Mouse (Mus musculus): ENCODE measurements around the gene Gm7879. TPM values are rescaled to one million over a fixed set of nuclear protein-coding genes. Genes with fewer than 3 reads are reported as not detected.

Gene Gm7879
- polyA plus RNA-seq, 1 experiment from 2014 or later, result 1.0 TPM

GRCm38 (mm10) chr5:43961056-43961455 lies 48.1 kb downstream of the Gm7879 start:
- H3K27me3 ChIP-seq (ENCODE audit: low read depth, poor library complexity, severe bottlenecking), result no peaks in the 10 kb centered on the region
- H3K4me3 ChIP-seq, result no peak overlapping the region
- DNase-seq (ENCODE audit: low spot score), result no peak
- H3K36me3 ChIP-seq, result no peaks in the 10 kb centered on the region
- 92% methylated on average over 3 of the region's 3 CpGs for WGBS
- H3K9me3 ChIP-seq (replicated peaks), result no peaks in the 10 kb centered on the region
- no peaks in the 10 kb centered on the region for H3K4me1 ChIP-seq
- H3K27ac ChIP-seq (replicated peaks), result no peak overlapping the region

Other genes with a start within 250 kb of the Gm7879 start
- gene Bst1, start 94.3 kb upstream of the Gm7879 start, polyA plus RNA-seq (2016; fragmentation: Nextera tagmentation; extraction: Ambion mirVana), result not detected in 2 replicates
- 57.4 and 62.4 TPM in 2 replicates for gene Fbxl5, start 91.5 kb upstream of the Gm7879 start, polyA plus RNA-seq (2016; fragmentation: Nextera tagmentation; extraction: Ambion mirVana)
- gene Cd38, start 44.6 kb upstream of the Gm7879 start, polyA plus RNA-seq (2016; fragmentation: Nextera tagmentation; extraction: Ambion mirVana), result 6.4 and 6.6 TPM in 2 replicates
- gene Fgfbp1, start 68.6 kb downstream of the Gm7879 start, polyA plus RNA-seq (2016; fragmentation: Nextera tagmentation; extraction: Ambion mirVana), result 0.11 and 0.43 TPM in 2 replicates
- 173 and 180 TPM in 2 replicates for gene Prom1, start 188.9 kb downstream of the Gm7879 start, polyA plus RNA-seq (2016; fragmentation: Nextera tagmentation; extraction: Ambion mirVana)